Comparison of ENCODE assay signal across 32 mouse cellular contexts in the genomic region with DNA sequence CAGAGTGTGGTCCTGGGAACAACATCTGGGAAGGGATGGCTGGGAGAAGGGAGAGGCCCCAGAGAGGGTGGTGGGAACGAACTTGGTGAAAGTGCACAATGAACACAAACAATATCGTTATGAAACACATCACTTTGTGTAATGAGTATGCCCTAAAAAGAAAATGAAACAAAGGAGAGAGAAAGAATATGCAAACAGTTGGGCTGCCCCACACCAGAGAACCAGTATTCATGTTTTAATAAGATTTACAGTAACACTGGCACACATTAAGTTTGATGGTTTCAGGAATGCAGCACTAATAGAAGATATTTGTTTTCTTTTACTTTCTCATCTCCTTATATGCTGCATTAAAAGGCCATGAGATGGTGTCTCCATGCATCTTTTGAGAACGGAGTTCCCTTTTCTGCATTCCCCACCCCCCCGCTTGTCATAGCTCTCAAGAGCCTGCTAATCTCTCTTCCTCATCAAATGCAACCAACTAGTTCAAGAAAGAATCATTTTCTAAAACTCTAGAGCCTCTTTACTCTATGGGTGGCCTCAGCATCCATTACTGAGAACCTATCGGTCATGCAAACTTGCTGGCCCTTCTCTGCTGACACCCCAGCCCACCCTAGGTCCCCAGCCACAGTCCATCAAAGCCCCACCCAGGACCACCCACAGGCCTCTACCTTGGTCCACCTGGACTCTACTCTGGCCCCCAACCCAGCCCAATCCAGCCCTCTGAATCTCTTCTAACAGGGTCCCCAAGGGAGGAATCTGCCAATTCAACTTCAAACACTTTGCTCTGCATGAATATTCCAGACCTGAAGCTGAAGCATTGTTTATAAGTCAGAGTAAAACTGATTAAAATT.
DNase-seq lines count a peak whose midpoint lies in the region; ATAC-seq and TF ChIP-seq lines count a peak whose summit lies in the region.
"Had no signal": no experiment of that assay in that cellular context is flagged by ENCODE, and none has a peak within 500 bp of the region (broad histone marks: within the 10 kb centered on the region; RNA-seq: fewer than 3 reads in every experiment).

No protein-coding gene starts in this region.

- peak; percentile 73 for ATAC-seq in CD4-positive, CD25-positive, alpha-beta regulatory T cell, adult 4 months
- ATAC-seq in common myeloid progenitor, adult 5-6 weeks (replicated peaks; ENCODE audit: low read depth, poor library complexity, severe bottlenecking) = peak; percentile 79
- peak; percentile 58; the same call in 1 of the 2 replicates for ATAC-seq in megakaryocyte, adult 5-6 weeks (ENCODE audit: poor library complexity, severe bottlenecking)
- ATAC-seq in hindbrain, postnatal 0 days = no peak
- ATAC-seq: forebrain, embryonic 15.5 days; hindbrain, embryonic 16.5 days; midbrain, embryonic 13.5 days; Patski had no signal

- DNase-seq in 416B (ENCODE audit: low read depth) = peak; percentile 20
- no peak for DNase-seq in frontal cortex, postnatal 14 days (ENCODE audit: low spot score in 2 of 2)
- DNase-seq in hindbrain, postnatal 0 days (ENCODE audit: low spot score) = no peak
- DNase-seq in limb, embryonic 10.5 days (ENCODE audit: low spot score) = no peak
- DNase-seq: adrenal gland, adult 2 months; adrenal gland, postnatal 36 days; B cell, adult 2 months; cerebellum, adult 2 months; cerebellum, postnatal 25 days; gastrocnemius, postnatal 10 days; heart, postnatal 10 days; kidney, adult 18-20 months; kidney, postnatal 25 days; lung, postnatal 36 days; right cerebral cortex, postnatal 14 days; thymus, postnatal 14 days had no signal

- no peak overlapping the region for H3K27ac ChIP-seq in hindbrain, postnatal 0 days
- no peak overlapping the region for H3K27ac ChIP-seq in limb, embryonic 10.5 days
- H3K27ac ChIP-seq: embryonic facial prominence, embryonic 13.5 days; forebrain, embryonic 10.5 days; forebrain, embryonic 15.5 days; heart, embryonic 13.5 days; hindbrain, embryonic 10.5 days; kidney, embryonic 15.5 days; left cerebral cortex, adult 2 months; limb, embryonic 13.5 days; midbrain, embryonic 13.5 days; neural tube, embryonic 13.5 days had no signal

- H3K36me3 ChIP-seq in hindbrain, postnatal 0 days (ENCODE audit: insufficient read depth, low read length) = no peaks in the 10 kb centered on the region
- no peaks in the 10 kb centered on the region for H3K36me3 ChIP-seq in limb, embryonic 10.5 days
- H3K36me3 ChIP-seq: embryonic facial prominence, embryonic 13.5 days; forebrain, embryonic 10.5 days; forebrain, embryonic 15.5 days; heart, embryonic 13.5 days; hindbrain, embryonic 10.5 days; kidney, embryonic 15.5 days; limb, embryonic 13.5 days; midbrain, embryonic 13.5 days; neural tube, embryonic 13.5 days had no signal

- H3K4me2 ChIP-seq in hindbrain, postnatal 0 days (ENCODE audit: low read depth, low read length) = no peak overlapping the region
- H3K4me2 ChIP-seq: embryonic facial prominence, embryonic 13.5 days; forebrain, embryonic 15.5 days; heart, embryonic 13.5 days; kidney, embryonic 15.5 days; limb, embryonic 13.5 days; liver, embryonic 11.5 days; midbrain, embryonic 13.5 days; neural tube, embryonic 13.5 days had no signal

- H3K4me1 ChIP-seq in hindbrain, postnatal 0 days (ENCODE audit: insufficient read depth, low read length) = no peaks in the 10 kb centered on the region
- peaks cover 10% of the 10 kb centered on the region for H3K4me1 ChIP-seq in limb, embryonic 10.5 days
- H3K4me1 ChIP-seq: forebrain, embryonic 15.5 days; kidney, embryonic 15.5 days; limb, embryonic 13.5 days; neural tube, embryonic 13.5 days had no signal

- no peak for TF ChIP-seq CTCF in hindbrain, postnatal 0 days (IDR thresholded peaks at IDR 0.05; ENCODE audit: low read depth)

- 79% methylated on average over 5 of the region's 5 CpGs for whole genome bisulfite sequencing in hindbrain, postnatal 0 days
- 87% methylated on average over 5 of the region's 5 CpGs for WGBS in limb, embryonic 10.5 days

- H3K9ac ChIP-seq in hindbrain, postnatal 0 days (replicated peaks; ENCODE audit: low read length) = no peak overlapping the region
- H3K9ac ChIP-seq: embryonic facial prominence, embryonic 13.5 days; forebrain, embryonic 15.5 days; heart, embryonic 13.5 days; kidney, embryonic 15.5 days; limb, embryonic 13.5 days; midbrain, embryonic 13.5 days; neural tube, embryonic 13.5 days had no signal

- no peak overlapping the region for H3K4me3 ChIP-seq in hindbrain, postnatal 0 days (ENCODE audit: low read length)
- no peak overlapping the region for H3K4me3 ChIP-seq in limb, embryonic 10.5 days
- H3K4me3 ChIP-seq: embryonic facial prominence, embryonic 13.5 days; forebrain, embryonic 10.5 days; forebrain, embryonic 15.5 days; heart, embryonic 13.5 days; hindbrain, embryonic 10.5 days; kidney, embryonic 15.5 days; left cerebral cortex, adult 2 months; limb, embryonic 13.5 days; midbrain, embryonic 13.5 days; neural tube, embryonic 13.5 days had no signal

- H3K9me3 ChIP-seq in hindbrain, postnatal 0 days (ENCODE audit: low read length) = no peaks in the 10 kb centered on the region
- no peaks in the 10 kb centered on the region for H3K9me3 ChIP-seq in limb, embryonic 10.5 days (replicated peaks)
- H3K9me3 ChIP-seq: embryonic facial prominence, embryonic 13.5 days; forebrain, embryonic 10.5 days; forebrain, embryonic 15.5 days; heart, embryonic 13.5 days; hindbrain, embryonic 10.5 days; kidney, embryonic 15.5 days; limb, embryonic 13.5 days; midbrain, embryonic 13.5 days; neural tube, embryonic 13.5 days had no signal

- H3K27me3 ChIP-seq in hindbrain, postnatal 0 days (ENCODE audit: insufficient read depth, low read length) = no peaks in the 10 kb centered on the region
- no peaks in the 10 kb centered on the region for H3K27me3 ChIP-seq in limb, embryonic 10.5 days (ENCODE audit: low read depth, poor library complexity, severe bottlenecking)
- H3K27me3 ChIP-seq: embryonic facial prominence, embryonic 13.5 days; forebrain, embryonic 15.5 days; heart, embryonic 13.5 days; kidney, embryonic 15.5 days; limb, embryonic 13.5 days; midbrain, embryonic 13.5 days; neural tube, embryonic 13.5 days; Patski had no signal
